Mouse (Mus musculus) liver, embryonic 14.5 days (tissue): Measurements from ENCODE around the gene Bnipl.

Source experiments
- CTCF ChIP-seq: IDR thresholded peaks from 2 replicates; pipeline ENCODE4 v1.5.1; 2016; ENCODE audit warnings: antibody characterized with exemption, low read depth, control low read depth
- EP300 ChIP-seq: IDR thresholded peaks from 2 replicates; pipeline ENCODE4 v1.6.1; 2016; ENCODE audit warnings: antibody characterized with exemption, low read depth

DNA sequence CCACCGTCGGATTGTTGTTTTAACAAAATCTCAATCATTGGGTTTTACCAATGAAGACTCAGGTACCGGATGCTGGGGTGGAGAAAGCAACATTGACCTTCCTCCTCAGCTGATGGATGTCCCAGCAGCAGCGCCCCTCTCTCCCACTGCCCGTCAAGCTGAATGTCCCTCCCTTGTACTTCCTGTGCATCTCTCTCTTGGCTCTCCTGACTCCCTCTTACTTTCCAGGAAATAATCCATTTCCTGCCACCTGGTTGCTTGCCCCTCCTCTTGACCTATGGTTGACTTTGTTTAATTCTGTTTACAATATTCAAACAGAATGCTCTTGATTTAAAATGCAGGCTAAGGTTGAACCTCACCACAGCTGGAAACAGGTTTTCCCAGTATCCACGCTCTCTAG lies 39.2 kb upstream of the Bnipl start:
- no peak for TF ChIP-seq EP300
- no peak for TF ChIP-seq CTCF
